Mouse (Mus musculus) right cerebral cortex, postnatal 10 days (tissue): Measurements from ENCODE around the gene Otc.

Experiments
- DNase-seq, 2 experiments: peaks; one replicate each; pipeline ENCODE4 v3.0.0; 2021; ENCODE audit warnings: low spot score in 2 of 2

Otc gene

DNA sequence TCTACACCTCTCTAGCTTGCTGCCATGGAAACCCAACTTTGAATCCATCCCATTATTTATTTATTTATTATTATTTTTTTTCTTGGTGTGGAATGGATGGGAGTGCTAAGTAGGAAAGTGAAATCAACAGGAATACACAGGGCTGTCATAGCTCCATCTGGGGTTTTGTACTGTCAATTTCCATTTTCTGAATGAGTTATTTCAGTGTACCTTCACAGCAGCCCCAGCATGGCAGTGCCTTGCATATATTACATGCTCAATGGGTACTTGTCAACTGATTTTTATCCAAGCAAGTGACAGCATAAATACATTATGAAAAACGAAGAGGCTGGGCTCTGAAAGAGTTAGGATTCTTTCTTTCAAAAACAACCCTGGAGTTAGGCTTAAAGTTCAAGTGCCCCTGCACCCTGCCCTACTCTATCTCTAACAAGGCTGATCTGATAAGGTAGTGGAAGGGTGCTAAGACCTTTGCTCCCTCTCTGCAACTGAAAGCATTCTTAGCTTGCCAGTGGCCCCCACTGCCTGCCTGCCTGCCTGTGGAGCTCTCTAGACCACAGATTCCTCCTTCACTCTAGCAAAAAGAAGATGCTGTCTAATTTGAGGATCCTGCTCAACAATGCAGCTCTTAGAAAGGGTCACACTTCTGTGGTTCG, at the start of gene Otc:
TSS of gene Otc (plus strand) at position 454 of the 653 bp plus-strand sequence.
- DNase-seq = no peak

DNA sequence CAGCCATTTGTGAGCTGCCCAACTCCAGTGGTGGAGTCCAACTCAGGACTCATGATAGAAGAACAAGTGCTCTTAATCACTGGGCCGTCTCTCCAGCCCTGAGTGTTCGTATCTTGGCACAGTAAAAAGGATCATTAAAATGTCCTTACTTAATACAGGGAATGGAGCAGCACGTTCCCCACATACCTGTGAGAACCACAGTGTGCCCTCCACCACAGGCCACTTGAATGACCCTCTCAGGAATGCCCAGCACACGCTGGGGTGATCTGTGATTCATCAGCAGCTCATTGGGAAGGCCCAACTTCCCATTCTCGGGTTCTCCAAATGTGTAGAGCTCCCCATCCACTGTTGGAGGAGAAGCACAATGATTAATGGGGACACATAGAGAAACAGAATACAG, 46.2 kb upstream of the Otc start:
- DNase-seq = no peak

DNA sequence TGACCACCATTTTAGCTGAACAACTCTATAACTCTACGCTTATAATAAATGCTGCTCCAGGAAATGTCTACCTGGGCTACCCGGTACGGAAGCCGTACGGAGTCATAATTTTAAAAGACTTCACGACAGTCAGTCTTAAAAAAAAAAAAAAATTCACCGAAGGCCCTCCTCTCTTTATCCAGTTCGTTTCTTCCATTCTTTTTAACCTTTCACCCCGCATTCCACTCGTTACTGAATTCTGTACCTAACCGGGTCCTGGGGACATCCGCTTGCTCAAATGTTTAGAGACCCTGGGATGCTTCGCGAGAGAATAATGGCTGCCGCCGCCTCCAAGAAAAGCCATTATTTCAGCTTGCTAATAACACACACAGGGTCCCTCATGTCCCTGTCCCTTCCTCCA, 36.1 kb upstream of the Otc start:
- DNase-seq = peak; percentile 27 to 48

DNA sequence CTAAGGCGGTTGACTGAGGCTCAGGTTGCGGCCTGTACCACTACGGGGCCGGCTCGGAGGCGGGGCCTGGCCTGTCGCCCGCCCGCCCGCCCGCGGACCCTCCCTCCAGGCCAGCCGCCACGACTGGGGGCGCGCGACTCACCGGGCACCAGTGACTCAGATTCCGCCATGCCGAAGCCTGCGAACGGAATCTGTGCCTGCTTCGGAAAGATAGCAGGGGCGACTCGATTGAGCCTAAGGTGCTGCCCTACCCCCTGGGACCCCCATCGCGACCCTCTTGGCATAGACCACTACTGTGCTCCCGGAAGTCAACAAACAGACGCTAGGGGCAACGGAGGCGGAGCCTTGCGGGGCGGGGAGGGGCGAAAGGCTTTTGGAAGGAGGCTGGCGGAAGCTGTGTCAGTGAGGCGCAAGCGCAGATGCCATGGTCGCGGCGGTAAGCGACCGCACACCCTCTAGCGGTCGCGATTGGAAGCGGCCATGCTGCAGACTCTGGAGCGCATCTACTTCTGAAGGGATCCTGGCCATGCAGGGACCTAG, 35.6 kb upstream of the Otc start, which contains the start of gene Rpgr:
TSS of gene Rpgr (minus strand) at position 511 of the 540 bp plus-strand sequence.
- DNase-seq = peak; percentile 93

DNA sequence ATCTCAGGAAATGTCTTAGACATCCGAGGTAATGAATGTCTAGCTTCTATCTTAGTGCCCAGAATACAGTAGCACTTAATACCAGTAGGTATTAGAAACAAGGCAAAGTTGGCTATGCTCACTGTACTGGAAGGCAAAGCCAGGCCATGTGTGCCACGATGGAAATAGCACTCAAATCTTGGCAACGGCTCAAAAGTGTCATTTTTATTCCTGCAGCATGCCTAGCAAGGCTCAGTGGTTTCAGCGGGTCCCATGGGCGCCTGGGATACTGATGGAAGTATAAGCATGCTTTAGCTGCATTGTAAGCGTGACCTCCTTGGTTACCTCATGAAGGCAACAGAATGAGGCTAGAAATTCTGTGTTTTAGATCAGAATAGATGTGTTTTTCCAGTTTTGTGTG, 32.8 kb upstream of the Otc start:
- no peak for DNase-seq

DNA sequence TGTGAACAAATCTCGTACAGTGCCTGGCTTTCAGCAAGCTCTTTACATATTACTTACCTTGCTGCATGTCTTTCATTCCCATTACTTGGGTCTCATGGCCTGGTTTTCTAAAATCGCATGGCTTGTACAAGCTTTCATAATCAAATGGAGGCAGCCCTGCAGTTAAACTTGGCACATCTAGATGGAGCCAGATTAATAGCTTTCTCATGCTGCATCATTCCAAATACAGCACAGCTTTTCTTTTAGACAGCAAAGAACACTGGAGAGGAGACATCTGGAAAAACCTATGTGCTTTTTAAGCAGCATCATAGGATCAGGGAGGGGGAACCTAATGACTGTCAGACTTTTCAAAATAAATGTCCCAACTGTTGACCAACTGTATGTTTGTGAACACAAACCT, 19.1 kb upstream of the Otc start:
- DNase-seq = peak in 1 of 2 experiments; percentile 35

DNA sequence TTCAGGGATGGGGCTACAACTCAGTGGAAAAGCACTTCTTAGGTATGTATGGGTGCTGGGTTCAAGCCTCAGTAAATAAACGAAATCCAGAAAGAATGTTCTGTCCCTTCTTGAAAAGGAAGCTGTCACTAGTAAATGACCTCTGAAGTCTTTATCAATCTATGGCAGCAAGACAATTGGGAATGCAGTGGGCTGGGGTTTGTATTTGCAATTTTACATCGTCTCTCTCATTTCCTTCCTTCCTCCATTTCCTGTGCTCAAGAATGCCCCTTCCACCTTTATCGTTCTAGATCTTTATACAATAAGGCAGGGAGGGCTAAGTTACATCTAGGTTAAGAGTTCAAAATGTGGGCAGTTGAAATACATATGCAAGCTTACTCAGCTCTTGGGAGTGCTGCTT, 17.5 kb upstream of the Otc start:
- DNase-seq = no peak

DNA sequence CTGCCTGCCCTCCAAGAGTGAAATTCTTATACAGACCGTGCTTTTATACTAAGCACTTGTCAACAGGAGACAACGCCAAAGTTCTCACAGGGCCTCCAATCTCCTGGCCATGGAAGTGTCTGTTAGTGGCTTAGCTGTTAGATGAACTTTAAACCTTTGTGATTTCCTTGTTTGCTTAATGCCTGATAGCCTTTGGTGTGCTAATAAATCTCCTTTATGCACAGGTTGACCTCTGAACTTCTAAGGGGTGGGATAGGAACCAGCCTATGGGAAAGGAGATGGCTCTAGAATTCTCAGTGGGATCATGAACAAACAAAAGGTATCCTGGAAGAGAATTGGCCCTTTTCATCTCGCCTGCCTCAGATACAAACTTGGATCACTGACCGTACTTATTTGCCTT, 12.6 kb upstream of the Otc start:
- no peak for DNase-seq

DNA sequence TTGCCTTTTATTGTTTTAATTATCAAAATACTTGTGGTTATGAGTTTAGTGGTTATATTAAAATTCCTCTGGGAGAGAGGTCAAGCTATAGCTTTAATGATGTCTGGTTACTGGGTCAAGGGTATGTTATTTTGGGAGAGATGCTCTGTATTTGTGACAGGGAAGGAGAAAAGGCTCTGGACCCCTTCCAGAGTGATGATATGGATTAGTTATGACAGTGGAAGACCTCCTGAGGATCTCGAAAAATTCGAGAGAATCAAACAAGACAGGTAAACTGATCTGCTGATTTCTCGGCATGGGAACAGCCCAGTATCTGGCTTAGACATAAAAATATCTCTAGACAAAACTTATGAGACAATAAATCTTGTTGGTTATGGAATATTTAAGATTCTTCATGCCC, 8.2 kb upstream of the Otc start:
- DNase-seq = no peak

DNA sequence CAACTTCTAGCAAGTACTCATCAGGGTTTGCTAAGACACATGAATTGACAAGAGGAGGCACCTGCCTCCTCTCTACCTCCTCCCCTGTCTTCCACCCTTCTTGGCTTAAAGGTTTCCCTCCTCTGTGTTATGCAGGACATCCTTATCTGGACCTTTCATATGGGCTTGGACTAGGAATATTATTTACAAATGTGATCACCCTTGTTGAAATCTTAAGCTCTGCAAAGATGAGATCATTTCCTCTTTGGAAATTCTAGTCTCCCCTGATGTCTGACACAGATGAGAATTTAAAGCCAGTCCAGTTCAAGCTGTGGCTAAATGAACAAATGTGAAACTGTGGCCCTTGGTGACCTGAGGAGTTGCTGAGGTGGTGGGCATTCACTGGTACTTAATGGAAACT, 748 bp upstream of the Otc start:
- no peak for DNase-seq

DNA sequence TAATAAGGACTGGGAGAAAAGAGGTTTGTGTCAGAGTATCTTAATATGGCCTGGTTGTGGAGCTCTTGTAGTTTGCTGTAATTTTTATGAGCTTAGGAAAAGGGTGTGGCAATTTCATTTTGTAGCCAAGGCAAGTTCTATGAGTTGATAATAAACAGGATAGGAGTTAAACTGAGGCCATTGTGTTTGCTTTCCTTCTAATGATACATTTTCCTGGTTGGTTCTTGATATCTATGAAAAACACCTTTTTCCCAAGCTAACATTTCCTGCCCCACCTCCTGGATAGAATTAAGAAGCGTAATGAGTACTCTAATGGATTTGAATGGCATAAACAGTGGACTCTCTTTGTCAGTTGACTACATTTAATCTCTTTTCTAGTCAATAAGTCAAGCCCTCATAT, 5.7 kb downstream of the Otc start:
- DNase-seq = no peak

DNA sequence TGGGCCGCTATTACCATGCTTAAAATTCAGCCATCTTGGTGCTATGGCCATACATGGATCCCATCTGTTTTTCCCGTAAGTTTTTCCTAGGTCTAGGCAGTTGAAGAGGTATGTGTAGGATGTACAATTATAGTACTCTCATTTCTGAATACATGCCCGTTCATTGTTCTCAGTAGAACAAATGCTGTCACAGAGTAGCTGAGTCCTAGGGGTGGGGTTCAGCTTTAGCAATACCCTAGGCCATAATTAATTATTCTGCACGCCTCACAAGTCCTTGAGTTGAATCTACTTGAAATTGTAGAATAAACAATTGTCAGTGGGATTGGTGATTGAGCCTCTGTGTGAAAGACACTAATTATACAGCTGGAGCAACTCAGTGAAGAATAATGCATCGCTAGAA, 6.2 kb downstream of the Otc start:
- DNase-seq = no peak

DNA sequence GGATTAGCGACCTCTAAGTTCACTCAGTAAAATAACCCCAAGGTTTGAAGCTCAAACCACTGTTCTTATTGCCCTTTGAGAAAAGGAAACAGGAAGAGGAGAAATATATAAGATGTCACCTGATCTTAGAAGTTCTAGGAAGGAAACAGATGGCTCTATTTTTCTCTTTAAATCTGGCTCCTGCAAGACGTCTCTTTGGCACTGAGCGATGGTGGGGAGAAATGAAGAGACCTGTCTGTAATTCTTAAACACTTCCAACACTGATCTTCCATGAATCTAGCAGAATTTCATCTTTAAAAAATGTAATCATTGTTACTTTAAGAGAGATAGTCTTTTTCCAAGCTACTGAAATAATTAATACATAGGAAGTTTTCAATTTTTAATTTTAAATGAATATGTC, 16.2 kb downstream of the Otc start:
- no peak for DNase-seq

DNA sequence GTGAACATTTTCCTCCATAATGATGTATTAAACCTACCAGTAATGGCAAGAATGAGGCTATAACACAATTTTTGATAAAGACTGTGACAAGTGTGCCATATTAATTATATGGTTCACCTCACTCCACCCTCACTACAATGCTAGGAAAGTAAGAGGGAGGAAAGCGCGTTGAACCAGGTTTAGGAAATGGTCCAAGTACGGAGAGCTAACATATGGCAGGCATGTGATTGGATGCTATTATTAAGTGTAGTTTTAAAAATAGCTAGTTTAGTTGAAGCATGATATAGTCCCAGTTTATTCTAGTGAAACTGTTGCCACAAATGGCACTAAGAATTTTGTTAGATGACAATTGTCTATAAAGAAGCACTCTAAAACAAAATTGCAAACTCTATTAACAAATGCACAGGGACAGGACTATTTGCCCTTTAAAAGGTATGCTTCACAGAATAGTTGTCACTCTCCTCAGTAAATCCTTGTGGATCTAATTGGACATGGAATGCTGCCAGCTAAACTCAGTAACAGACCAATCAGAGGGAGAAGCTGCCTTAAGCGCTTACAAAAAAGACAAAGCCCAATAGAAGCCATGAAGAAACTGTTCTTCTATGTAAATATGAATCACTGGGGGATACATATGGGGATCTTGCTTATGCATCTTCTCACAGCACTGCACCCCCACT, 16.8 kb downstream of the Otc start:
- peak in 1 of 2 experiments; percentile 25 for DNase-seq

DNA sequence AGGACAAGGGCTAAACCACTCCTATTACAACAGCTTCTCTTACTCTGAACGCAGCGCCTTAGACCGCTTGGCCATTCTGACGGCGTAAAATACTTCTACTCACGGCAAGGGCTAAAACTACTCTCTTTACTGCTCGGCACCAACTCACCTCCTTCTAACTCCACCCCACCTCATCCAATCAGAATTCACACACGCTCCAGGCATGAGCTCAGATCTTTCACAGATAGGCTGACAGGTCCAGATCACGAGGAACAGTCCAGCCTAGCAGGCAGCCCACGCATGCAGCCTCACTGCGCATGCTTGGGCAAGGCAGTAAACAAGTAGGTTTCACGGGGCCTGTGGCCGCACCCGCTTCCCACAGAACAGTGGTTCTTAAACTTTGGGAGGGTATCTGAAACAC, 45.2 kb downstream of the Otc start:
- no peak for DNase-seq

DNA sequence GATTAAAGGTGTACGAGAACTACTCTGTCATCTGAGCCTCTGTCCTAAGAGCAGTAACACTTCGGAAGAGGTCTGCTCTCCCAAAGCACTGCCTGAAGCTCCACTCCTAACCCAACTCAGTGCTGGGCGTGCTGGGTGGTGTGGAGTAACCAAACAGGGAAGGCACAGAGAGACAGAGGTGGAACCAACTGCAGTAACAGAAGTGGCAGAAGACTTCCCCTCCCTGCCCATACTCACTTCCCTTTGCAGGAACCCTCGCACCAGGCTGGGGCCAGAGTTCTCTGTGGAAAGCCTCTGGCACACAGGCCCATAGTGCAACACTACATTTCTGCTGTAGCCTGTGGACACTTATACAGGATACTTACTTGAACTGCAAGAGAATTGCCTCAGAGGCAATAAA, 66.1 kb downstream of the Otc start:
- peak; percentile 17 to 19 for DNase-seq

DNA sequence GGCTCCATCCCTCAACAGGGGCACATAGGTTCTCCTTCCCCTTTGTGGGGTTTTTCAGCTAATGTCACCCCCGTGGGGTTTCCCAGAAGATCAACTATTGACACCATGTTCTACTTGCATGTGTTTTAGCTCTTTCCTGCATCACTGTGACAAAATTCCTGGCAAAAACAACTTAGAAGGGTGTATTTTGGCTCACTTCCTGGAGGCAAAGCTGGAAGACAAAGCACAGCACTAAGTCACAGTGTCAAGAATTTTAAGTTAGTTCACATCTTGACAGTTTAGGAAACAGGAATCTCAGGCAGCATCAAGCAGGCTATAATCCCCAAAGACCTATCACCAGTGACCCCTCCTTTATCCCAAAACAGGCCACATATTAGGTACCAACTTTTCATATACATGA, 78.1 kb downstream of the Otc start:
- no peak for DNase-seq

DNA sequence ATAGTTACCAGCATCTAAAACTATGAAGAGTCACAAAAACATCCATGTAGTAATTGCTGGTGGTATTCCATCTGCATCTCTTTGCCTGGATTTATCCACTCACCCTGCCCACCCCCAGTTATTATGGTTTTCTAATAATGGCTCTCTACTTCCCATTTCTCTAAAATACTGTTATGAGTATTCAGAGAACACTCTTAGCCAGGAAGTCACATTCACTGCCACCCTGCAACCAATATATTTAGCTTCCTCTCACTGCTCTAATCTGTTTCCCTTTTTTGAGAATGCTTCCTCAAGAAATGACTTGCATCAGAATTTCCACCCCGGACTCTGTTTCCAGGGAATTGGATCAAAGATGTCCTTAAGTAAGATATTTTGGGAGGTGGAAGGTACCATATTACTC, 79.6 kb downstream of the Otc start:
- DNase-seq = no peak

DNA sequence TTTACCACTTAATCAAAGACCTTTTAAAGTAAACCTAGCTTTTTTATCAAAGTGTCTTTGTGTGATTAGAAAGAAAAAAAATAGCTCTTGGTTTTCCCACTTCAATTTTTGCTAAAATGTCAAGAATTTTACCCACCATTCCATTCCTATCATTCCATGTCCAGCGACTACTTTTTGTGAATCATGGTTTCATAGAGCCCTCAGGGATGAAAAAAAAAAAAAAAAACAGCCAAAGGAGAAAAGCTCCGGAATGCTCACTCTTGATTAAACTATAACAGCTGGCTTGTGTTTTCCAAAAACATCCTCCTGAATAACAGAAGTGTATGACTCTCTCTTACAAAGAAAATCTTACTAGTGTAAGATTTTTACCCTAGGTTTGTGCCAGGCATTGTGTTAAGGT, 84.7 kb downstream of the Otc start:
- DNase-seq = no peak

DNA sequence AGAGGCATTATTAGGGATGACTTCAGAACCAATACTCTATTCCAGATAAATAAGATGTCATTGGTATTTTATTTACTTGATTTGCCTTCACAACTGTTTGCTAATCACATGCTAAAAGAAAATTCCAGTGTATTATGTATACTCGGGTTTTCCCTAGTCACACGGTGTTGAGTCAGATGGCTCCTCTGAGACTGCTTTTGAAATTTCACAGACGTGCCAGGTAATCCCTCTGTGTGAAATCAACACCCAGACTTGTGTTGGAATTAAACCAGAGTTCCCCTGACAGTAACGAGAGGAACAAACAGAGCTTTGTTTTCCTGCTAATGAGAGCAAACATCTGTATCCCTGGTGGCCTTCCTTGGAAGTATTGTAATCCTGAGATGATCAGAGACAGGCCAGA, 103.8 kb downstream of the Otc start:
- no peak for DNase-seq
